8 mouse cellular contexts compared by ENCODE assay signal in genomic region chr3:94974528-94975422, GRCm38 (mm10). TPM values are rescaled to one million over a fixed set of nuclear protein-coding genes. Genes with fewer than 3 reads are reported as not detected.
DNase-seq lines count a peak whose midpoint lies in the region; ATAC-seq and TF ChIP-seq lines count a peak whose summit lies in the region.

TSS of gene Pi4kb (plus strand) at chr3:94974731.

- H3K4me1 ChIP-seq in ES-Bruce4 (ENCODE audit: control insufficient read depth, insufficient read depth, low read length) = no peaks in the 10 kb centered on the region
- peaks cover 19% of the 10 kb centered on the region for H3K4me1 ChIP-seq in forebrain, embryonic 13.5 days
- peaks cover 23% of the 10 kb centered on the region for H3K4me1 ChIP-seq in liver, postnatal 0 days (ENCODE audit: insufficient read depth)
- H3K4me1 ChIP-seq in neural tube, embryonic 14.5 days (ENCODE audit: control insufficient read depth, insufficient read depth, low read length) = peaks cover 6% of the 10 kb centered on the region; the same call in 1 of the 2 replicates

- intact Hi-C loops in heart, postnatal 10 days (cut with DNase I) = loop anchor here (2.0 kb wide), 1 partner anchor 20 kb away; the partner anchor contains the start of gene Rfx5

- ATAC-seq in cerebellum, adult (ENCODE audit: insufficient number of reproducible peaks, low FRiP score, low TSS enrichment) = peak; percentile 84
- ATAC-seq in forebrain, embryonic 13.5 days = peak; percentile 95
- ATAC-seq in liver, postnatal 0 days = peak; percentile 94
- ATAC-seq in neural tube, embryonic 14.5 days (ENCODE audit: low read depth) = peak; percentile 96

- H3K9ac ChIP-seq in ES-Bruce4 (ENCODE audit: low read depth, poor library complexity, severe bottlenecking) = peak within 1 kb of the TSS; percentile 97
- H3K9ac ChIP-seq in forebrain, embryonic 13.5 days = peak within 1 kb of the TSS; percentile 94
- peak within 1 kb of the TSS; percentile 77 for H3K9ac ChIP-seq in liver, postnatal 0 days (replicated peaks)
- peak within 1 kb of the TSS; percentile 84 for H3K9ac ChIP-seq in neural tube, embryonic 14.5 days (replicated peaks; ENCODE audit: low read depth, low read length)

- H3K27ac ChIP-seq in ES-Bruce4 (ENCODE audit: insufficient read depth, low read length) = peak within 1 kb of the TSS; percentile 27; the same call in 1 of the 2 replicates
- peak within 1 kb of the TSS; percentile 89 for H3K27ac ChIP-seq in forebrain, embryonic 13.5 days
- peak within 1 kb of the TSS; percentile 92 for H3K27ac ChIP-seq in liver, postnatal 0 days (ENCODE audit: low read depth)
- H3K27ac ChIP-seq in neural tube, embryonic 14.5 days (ENCODE audit: low read depth, low read length) = peak within 1 kb of the TSS; percentile 90

- TF ChIP-seq EP300 in ES-Bruce4 (IDR thresholded peaks at IDR 0.05; ENCODE audit: insufficient read depth, low read depth, low read length) = no peak
- peak; percentile 60; the same call in 1 of the 2 replicates for TF ChIP-seq EP300 in liver, postnatal 0 days (IDR thresholded peaks at IDR 0.05; ENCODE audit: low read depth)

- no peak for TF ChIP-seq CTCF in ES-Bruce4 (IDR thresholded peaks at IDR 0.05; ENCODE audit: low read depth, low read length)
- TF ChIP-seq CTCF in liver, postnatal 0 days (IDR thresholded peaks at IDR 0.05; ENCODE audit: low read depth) = peak; percentile 40

- peak within 1 kb of the TSS; percentile 80 for H3K4me2 ChIP-seq in forebrain, embryonic 13.5 days
- H3K4me2 ChIP-seq in liver, postnatal 0 days (ENCODE audit: low read depth, low read length) = peak within 1 kb of the TSS; percentile 82
- H3K4me2 ChIP-seq in neural tube, embryonic 14.5 days (ENCODE audit: low read depth, low read length) = peak within 1 kb of the TSS; percentile 77

- under 1% methylated on average over 57 of the region's 57 CpGs for whole genome bisulfite sequencing in forebrain, embryonic 13.5 days
- under 1% methylated on average over 57 of the region's 57 CpGs for WGBS in large intestine, adult 2 months
- under 1% methylated on average over 49 of the region's 57 CpGs for WGBS in liver, postnatal 0 days (ENCODE audit: insufficient replicate concordance)
- WGBS in neural tube, embryonic 14.5 days = under 1% methylated on average over 54 of the region's 57 CpGs

- H3K4me3 ChIP-seq in ES-Bruce4 (ENCODE audit: low read depth, low read length) = peak within 1 kb of the TSS; percentile 98
- peak within 1 kb of the TSS; percentile 90 for H3K4me3 ChIP-seq in forebrain, embryonic 13.5 days
- peak within 1 kb of the TSS; percentile 77 for H3K4me3 ChIP-seq in liver, postnatal 0 days (ENCODE audit: low read depth, low read length)
- H3K4me3 ChIP-seq in neural tube, embryonic 14.5 days (ENCODE audit: low read depth, low read length) = peak within 1 kb of the TSS; percentile 90

- TF ChIP-seq POLR2A in ES-Bruce4 (IDR thresholded peaks at IDR 0.05; ENCODE audit: insufficient read depth, low read length) = peak; percentile 43

- DNase-seq in heart, postnatal 10 days = peak; percentile 93 to 94
- DNase-seq in large intestine, adult 2 months (ENCODE audit: low read depth, low spot score) = peak; percentile 76
- DNase-seq in liver, postnatal 0 days = peak; percentile 95
- DNase-seq in testis, postnatal 10 days (ENCODE audit: low spot score) = peak; percentile 86

- H3K9me3 ChIP-seq in ES-Bruce4 (replicated peaks; ENCODE audit: control insufficient read depth, insufficient read depth, low read length, poor library complexity, severe bottlenecking) = no peaks in the 10 kb centered on the region
- no peaks in the 10 kb centered on the region for H3K9me3 ChIP-seq in forebrain, embryonic 13.5 days (replicated peaks)
- no peaks in the 10 kb centered on the region for H3K9me3 ChIP-seq in liver, postnatal 0 days (ENCODE audit: low read length)
- H3K9me3 ChIP-seq in neural tube, embryonic 14.5 days (ENCODE audit: control insufficient read depth, low read length) = no peaks in the 10 kb centered on the region

- H3K27me3 ChIP-seq in ES-Bruce4 (ENCODE audit: control insufficient read depth, insufficient read depth, low read length, poor library complexity, severe bottlenecking) = no peaks in the 10 kb centered on the region
- no peaks in the 10 kb centered on the region for H3K27me3 ChIP-seq in forebrain, embryonic 13.5 days
- no peaks in the 10 kb centered on the region for H3K27me3 ChIP-seq in liver, postnatal 0 days (ENCODE audit: insufficient read depth, low read length)
- H3K27me3 ChIP-seq in neural tube, embryonic 14.5 days (ENCODE audit: control insufficient read depth, insufficient read depth, low read length) = no peaks in the 10 kb centered on the region

- no peaks in the 10 kb centered on the region for H3K36me3 ChIP-seq in ES-Bruce4 (ENCODE audit: control insufficient read depth, insufficient read depth, low read length, poor library complexity, severe bottlenecking)
- peaks cover 16% of the 10 kb centered on the region for H3K36me3 ChIP-seq in forebrain, embryonic 13.5 days (ENCODE audit: poor library complexity, severe bottlenecking)
- H3K36me3 ChIP-seq in liver, postnatal 0 days (replicated peaks; ENCODE audit: insufficient read depth, low read length) = 0 out of 2 replicates have a peak, but pooled peaks cover 6% of the 10 kb centered on the region
- no peaks in the 10 kb centered on the region for H3K36me3 ChIP-seq in neural tube, embryonic 14.5 days (ENCODE audit: control insufficient read depth, insufficient read depth, low read length)

RNA-seq across cellular contexts. Expression of gene Pi4kb, which starts in this region (rescaled TPM):
- 11.3 and 12.8 TPM in 2 replicates for polyA plus RNA-seq in ES-Bruce4 (2011; ENCODE audit: insufficient read depth, insufficient read length, low read depth, missing spikeins)
- polyA plus RNA-seq in forebrain, embryonic 13.5 days (2015; fragmentation: Nextera tagmentation; extraction: Ambion mirVana) = 23.6 and 25.5 TPM in 2 replicates
- 10 to 100 TPM; 35.6 to 41.1 TPM for total RNA-seq in heart, postnatal 10 days (2021)
- polyA plus RNA-seq in large intestine, adult 2 months (2012; rRNA removed) = 21.7 and 33.0 TPM in 2 replicates
- polyA plus RNA-seq in liver, postnatal 0 days (2015; fragmentation: Nextera tagmentation; extraction: Ambion mirVana) = 5.4 and 6.5 TPM in 2 replicates
- polyA plus RNA-seq in neural tube, embryonic 14.5 days (2014; fragmentation: Nextera tagmentation; extraction: Ambion mirVana) = 23.8 and 26.7 TPM in 2 replicates

Comparison
In these comparisons a context has a peak if more than half of its experiments do, and no peak if none do; other contexts are left out.
1. Peak in every context shown above with its lines: DNase-seq, ATAC-seq, H3K4me3 ChIP-seq and H3K27ac ChIP-seq.
2. H3K27ac ChIP-seq: peak in every context shown above with its lines; median percentile 92 in liver, postnatal 0 days; 90 in neural tube, embryonic 14.5 days; 89 in forebrain, embryonic 13.5 days; 27 in ES-Bruce4.